Mouse (Mus musculus) layer of hippocampus, adult 18-20 months (tissue): ENCODE data around the gene Grap. TPM values are rescaled to one million over a fixed set of nuclear protein-coding genes. Genes with fewer than 3 reads are reported as not detected.

Experiments
- DNase-seq, 2 experiments: peaks; one replicate each; pipeline ENCODE4 v3.0.0; 2022; ENCODE audit warnings: low spot score in 2 of 2
- total RNA-seq, 2 experiments: library from RNA; stranded (reverse); gene quantifications; 2 replicates each; pipeline ENCODE4 v1.2.3; 2021

The Grap gene
- total RNA-seq, 2 experiments from 2014 or later: 3.8 to 4.5 TPM

DNA sequence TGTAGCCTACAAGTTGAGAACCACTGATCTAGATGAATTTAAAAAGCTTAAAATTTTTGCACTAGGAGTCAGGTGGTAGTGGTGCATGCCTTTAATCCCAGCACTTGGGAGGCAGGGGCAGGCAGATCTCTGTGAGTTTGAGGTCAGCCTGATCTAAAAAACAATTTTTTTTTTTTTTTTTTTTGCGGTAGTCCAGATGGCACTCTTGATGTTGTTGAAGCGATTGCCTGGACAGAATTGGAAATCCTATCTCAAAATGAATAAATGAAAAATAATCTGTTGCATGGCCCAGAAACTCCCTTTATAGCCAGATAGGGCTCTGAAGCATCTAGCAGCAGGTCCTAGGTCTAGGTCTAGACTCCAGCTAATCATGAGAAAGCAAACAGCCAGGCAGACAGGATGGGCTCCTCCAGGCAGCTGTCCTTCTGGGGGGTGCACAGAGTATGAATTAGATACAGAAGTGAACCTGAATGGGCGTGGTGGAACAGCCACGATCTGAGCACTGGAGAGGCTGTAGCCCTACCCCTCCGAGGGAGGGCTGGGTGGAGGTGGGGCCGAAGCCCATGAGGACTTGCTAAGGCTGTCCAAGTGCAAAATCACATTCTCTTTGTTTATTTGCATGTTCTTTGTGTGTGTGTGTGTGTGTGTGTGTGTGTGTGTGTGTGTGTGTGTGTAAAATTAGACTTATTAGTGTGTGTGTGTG lies 3.2 kb downstream of the Grap start:
- no peak for DNase-seq

GRCm38 (mm10) chr11:61657432-61657831 lies 4.4 kb downstream of the Grap start:
- no peak for DNase-seq

DNA sequence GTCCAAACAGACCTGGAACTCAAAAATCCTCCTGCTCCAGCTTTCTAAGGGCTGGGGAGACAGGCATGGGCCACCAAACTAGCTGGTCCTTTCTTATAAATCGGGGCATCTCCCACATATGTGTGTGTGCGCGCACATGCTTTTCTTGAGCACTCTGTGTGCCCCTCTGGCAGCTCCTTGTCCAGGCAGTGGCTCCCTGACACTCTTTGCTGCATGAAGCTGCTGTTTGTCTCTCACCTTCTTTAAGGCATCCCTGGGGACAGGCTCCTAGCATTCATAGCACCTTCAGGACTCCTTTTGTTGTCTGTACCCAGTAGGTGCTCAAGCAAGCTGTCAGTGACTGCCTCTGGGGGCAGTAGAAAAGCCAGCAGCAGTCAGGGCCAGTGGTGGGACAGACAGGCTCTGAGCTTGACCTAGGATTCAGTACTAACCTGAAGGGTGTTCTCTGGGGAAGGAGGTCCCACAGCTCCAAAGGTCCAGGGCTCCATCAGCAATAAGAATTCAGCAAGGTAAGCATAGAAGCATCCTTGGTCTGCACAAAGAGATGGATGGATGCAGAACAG lies 5.4 kb downstream of the Grap start:
- no peak for DNase-seq

DNA sequence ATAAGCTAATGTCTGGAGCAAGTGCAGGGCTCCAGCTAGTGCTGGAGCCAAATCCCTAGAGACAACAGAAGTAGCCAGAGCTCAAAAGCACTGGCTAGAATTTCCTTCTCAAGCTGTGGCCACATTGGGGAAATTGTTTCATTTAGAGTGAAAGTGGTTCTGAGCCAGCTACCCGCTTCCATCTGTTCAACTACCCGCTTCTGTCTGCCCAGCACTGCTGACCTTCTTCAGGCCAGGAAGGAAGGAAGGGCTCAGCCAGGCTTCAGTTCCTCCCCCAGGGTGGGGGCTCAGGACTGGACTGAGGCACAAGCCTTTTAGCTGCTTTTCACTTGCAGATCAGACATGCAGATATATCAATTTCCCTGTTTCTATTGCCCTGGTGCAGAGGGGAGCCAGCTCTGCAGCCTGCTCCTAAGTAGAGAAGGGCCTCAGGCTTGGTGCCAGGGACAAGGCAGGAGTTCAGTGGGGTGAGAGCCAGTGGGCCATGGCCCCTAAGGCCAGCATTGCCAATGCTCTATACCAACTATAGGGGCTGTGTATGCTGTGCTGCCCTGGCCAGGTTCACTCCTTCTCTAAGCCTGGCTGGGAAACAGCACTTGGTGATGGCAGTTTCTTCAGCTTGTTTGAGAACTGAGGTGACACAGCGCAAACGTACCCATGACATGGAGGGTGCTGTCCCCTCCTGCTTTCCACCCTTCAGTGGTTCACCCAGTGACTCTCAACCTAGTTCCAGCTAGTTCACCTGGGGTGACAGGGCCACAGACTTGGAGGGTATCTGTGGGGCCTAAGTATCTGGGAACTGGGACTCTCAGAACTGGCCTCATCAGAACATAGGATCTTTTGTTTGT lies 6.2 kb downstream of the Grap start:
- DNase-seq: peak in 1 of 2 experiments; percentile 26

GRCm38 (mm10) chr11:61660001-61660400 lies 6.9 kb downstream of the Grap start:
- no peak for DNase-seq

- no peak for DNase-seq
Measured at GRCm38 (mm10) chr11:61660806-61661392, 7.8 kb downstream of the Grap start.

GRCm38 (mm10) chr11:61662189-61662588 lies 9.1 kb downstream of the Grap start:
- no peak for DNase-seq

GRCm38 (mm10) chr11:61665401-61665800 lies 12.3 kb downstream of the Grap start:
- no peak for DNase-seq

GRCm38 (mm10) chr11:61665991-61666799 lies 13.1 kb downstream of the Grap start:
- peak in 1 of 2 experiments; percentile 48 for DNase-seq

DNA sequence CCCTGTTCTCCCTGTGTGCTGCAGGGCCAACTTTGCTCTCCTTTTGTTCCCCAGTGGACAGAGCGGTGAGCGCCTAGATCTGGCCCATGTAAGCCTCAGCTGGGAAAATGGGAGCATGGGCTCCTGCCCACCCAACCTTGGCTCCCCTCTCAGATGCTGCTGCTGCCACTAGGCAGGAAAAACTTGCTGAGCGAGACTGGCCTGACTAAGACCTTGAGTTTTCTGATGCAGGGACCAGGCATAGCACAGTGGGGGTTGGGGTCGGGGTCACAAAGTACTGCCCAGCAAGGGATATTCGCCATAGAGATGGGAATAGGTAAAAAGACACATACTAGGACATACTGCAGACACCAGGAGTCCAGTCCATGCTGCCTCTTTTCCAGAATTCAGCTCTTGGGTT lies 14.2 kb downstream of the Grap start:
- DNase-seq: no peak

DNA sequence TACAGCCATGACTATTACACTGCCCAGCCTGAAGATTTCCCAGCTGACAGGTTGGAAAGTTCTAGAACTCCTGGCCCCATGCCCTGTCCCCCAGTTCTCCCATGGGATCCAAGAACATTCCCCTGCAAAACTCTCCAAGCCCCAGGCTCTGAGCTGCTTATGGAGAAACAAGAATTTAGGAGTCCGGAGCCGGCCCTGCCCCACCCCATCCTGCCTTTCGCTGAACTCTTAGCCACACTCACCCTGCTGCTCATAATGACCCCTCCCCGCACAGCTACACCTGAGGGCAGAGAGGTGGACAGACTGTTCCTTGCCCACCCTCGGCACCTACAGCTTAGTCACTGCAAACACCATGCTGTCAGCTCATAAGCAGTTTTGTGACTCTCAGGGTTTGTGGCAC lies 14.7 kb downstream of the Grap start:
- no peak for DNase-seq

GRCm38 (mm10) chr11:61669492-61670490 lies 16.7 kb downstream of the Grap start:
- no peak for DNase-seq

DNA sequence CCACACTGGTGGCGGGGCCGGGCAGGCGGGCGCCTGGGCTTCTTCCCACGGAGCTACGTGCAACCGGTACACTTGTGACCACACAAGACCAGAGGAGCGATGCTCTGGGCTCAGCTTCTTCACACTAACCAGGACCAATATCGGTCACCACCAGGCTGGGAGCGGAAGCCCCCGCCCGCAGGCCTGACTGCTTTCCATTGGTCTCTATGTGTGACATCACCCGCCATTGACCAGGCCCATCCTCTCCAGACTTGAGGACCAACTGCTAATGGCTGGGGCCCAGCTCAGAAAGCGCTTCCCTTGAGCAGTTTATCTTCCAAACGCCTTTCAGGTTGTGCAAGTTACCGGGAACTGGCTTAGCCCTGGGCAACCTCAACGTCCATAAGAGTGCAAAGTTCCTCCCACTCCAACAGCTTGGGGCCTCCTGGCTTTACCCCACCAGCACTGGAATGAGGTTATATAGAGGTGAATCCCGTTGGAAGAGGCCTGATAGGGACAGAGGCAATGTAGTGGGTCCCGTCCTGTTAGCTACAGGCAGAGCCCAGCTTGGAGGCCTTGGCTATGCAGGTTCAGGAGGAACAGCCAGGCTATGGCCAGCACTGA lies 18.8 kb downstream of the Grap start:
- DNase-seq: no peak

DNA sequence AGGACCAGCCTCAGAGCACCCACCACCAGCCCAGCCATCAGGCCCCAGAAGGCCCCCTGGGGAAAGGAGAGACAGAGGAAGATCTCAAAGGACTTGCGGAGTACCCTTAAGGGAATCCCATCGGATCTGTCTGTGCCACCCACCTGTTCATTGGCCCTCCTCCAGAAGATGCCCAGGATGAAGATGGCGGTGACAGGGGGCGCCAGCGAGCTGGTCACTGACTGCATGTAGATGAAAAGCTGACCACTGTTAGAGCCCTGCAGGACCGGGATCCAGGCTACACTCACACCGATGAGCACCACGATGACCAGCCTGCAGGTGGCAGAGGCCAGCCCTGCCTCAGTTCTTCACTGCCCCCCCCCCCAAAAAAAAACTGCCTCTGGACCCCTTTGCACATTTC lies 20.6 kb downstream of the Grap start:
- DNase-seq: peak in 1 of 2 experiments; percentile 18

GRCm38 (mm10) chr11:61674151-61674838 lies 21.2 kb downstream of the Grap start:
- no peak for DNase-seq

- DNase-seq: no peak
Measured at GRCm38 (mm10) chr11:61674839-61675159, 21.7 kb downstream of the Grap start.

- DNase-seq: no peak
Measured at GRCm38 (mm10) chr11:61675332-61675731, 22.3 kb downstream of the Grap start.

- DNase-seq: no peak
Measured at GRCm38 (mm10) chr11:61676216-61676854, 23.3 kb downstream of the Grap start.
